Mouse (Mus musculus) gastrocnemius, postnatal 36 days (tissue): ENCODE results near the gene Pik3cd. TPM values are rescaled to one million over a fixed set of nuclear protein-coding genes. Genes with fewer than 3 reads are reported as not detected.
A peak's percentile ranks its signal among the peaks of the same experiment; 100 is the strongest.

ENCODE experiments used
- DNase-seq, 2 experiments: peaks; one replicate each; pipeline ENCODE4 v3.0.0; 2022
- intact Hi-C: fragments of 180-260 bp; cut with DNase I; formaldehyde crosslinking; loops from one replicate; pipeline ENCODE4 v1.15.1; 2025
- total RNA-seq, 2 experiments: library from RNA; stranded (reverse); gene quantifications; 2 replicates each; pipeline ENCODE4 v1.2.3; 2021

Gene Pik3cd
- total RNA-seq, 2 experiments from 2014 or later, result 8.8 to 10.0 TPM

- DNase-seq, result peak; percentile 65 to 75
- intact Hi-C loops, result no loop called here
Measured at GRCm38 (mm10) chr4:149725661-149726350, 23.4 kb upstream of the Pik3cd start.

DNA sequence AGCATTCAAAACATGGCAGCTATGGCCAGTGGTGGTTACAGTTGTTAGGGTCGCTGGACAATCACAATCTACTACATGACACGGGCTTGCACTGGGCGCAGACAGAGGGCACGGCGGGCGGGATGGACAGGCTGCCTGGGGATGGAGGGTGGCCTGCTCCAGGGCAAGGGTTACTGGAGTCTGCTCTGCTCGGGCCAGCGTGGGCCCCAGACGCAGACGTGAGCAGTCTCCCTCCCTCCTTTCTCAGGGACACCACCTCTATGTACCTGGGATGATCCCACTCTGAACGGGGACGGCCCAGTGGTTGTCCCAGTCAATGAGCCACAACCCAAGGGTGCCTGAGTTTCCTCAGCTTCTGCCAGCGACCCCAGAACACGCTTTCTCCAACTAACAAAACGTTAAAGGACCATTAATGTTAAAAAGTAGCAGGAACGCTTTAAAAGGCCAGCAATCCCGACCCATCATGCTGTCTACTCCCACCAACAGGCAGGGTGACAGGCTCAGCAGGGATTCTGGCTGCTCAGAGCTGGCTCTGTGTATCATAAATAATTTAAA, 22.6 kb upstream of the Pik3cd start:
- intact Hi-C loops, result no loop called here
- DNase-seq, result no peak

DNA sequence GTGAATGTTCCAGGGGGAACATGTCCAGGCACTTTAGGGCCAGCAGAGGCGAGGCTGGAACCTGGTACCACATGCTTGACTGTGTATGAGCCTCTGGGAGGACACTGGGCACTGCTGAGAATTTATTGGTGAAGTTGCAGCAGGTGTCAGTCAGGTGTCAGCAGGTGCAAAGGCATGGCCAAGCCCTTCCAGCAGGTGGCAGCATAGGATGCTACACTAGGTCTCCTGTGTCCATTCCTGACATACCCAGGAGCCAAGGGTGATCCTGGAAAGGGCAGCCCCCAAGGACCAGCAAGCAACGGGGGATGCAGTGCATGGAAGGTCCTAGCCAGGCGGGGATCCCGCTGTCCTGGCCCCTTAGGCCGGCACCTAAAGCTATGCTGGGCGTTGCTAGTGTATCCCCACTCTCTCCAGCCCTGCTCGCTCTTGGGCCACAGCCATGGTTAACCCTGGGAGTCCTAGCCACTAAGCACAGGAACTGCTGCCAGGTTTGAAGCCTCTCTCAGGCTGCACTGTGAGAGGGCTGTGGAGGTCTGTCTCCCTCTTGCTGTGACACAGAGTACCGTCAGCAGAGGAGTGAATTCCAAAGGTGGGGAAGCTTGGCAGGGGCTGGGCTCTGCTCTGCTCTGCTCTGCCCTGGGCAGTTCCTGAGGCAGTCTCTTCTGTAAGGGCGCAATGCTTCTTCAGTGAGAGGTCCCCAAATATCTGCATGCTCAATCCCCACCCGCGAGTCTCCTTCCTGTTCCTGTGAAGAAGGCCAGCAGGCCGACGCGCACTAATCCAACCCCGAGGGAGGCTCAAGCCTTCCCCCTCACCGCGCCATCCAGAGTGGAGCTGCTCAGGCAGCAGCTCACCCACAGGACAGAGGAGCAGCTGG, 21.7 kb upstream of the Pik3cd start:
- intact Hi-C loops, result no loop called here

GRCm38 (mm10) chr4:149723021-149723390, 20.6 kb upstream of the Pik3cd start:
- DNase-seq, result no peak
- intact Hi-C loops, result no loop called here

More for the DNA sequence above, 21.7 kb upstream of the Pik3cd start:
- peak in 1 of 2 experiments; percentile 58 for DNase-seq

DNA sequence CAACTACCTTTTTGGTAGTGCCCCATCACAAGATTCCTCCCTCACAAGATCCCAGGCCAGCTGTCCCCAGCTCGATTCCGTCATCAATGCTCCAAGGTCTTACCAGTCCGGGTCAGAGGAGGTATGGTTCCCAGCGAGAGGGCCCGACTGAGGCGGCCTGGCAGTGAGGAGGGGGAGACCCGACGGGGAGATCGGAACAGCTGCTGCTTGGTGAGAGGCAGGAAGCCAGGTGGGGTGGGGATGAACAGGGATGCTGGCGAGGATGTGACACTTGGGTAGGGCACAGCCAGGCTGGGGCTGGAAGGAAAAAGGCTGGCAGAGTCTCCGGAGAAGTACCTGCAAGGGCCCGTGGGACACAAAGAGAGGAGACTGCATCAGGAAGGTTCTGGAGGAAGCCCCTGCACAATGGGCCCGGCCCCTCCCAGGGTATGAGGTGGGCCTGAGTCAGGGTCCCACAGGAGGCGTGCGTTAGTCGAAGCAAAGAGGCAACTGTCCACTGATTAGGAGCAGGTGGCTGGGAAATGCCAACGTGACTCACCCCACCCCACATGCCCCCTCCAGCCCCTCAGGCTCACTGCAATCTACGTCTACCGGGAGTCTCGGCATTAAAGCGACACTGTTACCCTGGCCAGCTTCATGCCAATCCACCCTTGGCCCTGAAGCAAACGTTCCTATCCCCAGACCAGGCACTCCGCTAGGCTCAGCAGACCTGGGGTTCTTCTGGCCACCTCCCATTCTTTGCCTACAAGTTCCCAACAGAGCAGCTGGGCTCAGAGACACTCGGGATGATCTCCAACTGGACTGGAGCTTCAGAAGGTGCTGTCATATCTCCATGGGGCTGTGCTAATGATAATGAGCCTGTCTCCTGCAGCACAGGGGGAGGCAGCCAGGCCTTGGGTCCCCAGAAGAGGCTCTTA, 20.0 kb upstream of the Pik3cd start:
- DNase-seq, result no peak

GRCm38 (mm10) chr4:149721163-149721562, 18.8 kb upstream of the Pik3cd start:
- intact Hi-C loops, result no loop called here
- no peak for DNase-seq

More for the DNA sequence above, 20.0 kb upstream of the Pik3cd start:
- intact Hi-C loops, result no loop called here

DNA sequence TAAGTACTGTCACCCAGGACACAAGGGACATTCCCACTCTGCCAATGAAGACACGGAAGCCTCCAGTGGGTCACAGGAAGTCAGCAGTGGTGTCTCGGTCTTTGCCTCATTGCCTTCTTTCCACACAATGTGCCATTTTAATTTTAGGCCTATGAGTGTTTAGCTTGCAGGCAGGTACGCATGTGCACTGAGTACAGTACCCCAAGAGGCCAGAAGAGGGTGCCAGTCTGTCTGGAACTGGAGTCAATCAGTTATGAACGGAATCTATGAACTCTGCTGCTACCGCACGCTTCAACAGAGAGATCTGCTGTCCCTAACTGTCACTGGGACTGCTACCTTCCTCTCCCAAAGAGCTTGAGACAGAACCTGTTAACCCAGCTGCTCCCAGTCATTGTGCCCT, 17.3 kb upstream of the Pik3cd start:
- no peak for DNase-seq
- intact Hi-C loops, result no loop called here

- no peak for DNase-seq
- intact Hi-C loops, result loop anchor here (5.0 kb wide), 1 partner anchor 157 kb away; no protein-coding TSS in a partner anchor
Measured at GRCm38 (mm10) chr4:149714542-149714941, 12.2 kb upstream of the Pik3cd start.

DNA sequence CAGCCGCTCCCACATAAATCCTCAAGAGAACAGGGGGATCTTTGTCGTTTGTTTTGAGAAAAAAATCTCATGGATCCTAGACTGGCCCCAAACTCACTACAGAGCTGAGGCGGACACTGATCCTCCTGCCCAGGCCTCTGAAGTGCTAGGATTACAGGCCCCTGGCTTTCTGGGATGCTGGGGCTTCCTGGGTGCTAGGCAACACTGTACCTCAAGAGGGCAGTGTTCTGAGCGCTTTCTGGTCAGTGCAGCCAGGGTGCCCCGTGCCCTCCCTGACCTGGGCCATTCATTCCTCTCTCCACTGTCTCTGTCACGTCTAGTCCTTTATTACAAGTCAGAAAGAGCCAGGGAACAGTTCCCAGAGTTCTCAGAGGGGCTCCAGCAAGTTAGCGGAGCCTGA, 9.6 kb upstream of the Pik3cd start:
- intact Hi-C loops, result loop anchor here (1.0 to 5.0 kb wide), 2 partner anchors 62 to 155 kb away; no protein-coding TSS in a partner anchor
- peak in 1 of 2 experiments; percentile 40 for DNase-seq

- no peak for DNase-seq
- intact Hi-C loops, result loop anchor here (5.0 kb wide), 1 partner anchor 154 kb away; no protein-coding TSS in a partner anchor
Measured at GRCm38 (mm10) chr4:149711485-149711884, 9.1 kb upstream of the Pik3cd start.

- DNase-seq, result peak; percentile 46 to 55
- intact Hi-C loops, result loop anchor here (5.0 kb wide), 1 partner anchor 153 kb away; no protein-coding TSS in a partner anchor
Measured at GRCm38 (mm10) chr4:149710510-149710909, 8.1 kb upstream of the Pik3cd start.

DNA sequence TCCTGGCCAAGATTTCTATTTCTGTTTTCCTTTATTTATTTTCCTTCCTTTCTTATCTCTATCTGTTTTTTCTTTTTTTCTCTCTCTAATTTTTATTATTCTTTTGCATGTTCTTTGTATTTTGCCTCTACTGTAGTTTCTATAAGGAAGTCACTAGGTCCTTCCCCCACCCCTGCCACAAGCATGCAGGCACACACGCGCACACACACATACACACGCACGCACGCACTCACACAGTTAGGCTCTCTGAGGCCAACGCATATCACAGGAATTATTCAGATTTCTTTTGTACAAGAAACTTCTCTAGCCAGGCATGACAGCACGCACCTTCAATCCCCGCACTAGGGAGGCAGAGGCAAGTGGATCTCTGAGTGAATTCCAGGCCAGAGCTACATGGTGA, 3.6 kb upstream of the Pik3cd start:
- no peak for DNase-seq
- intact Hi-C loops, result no loop called here

DNA sequence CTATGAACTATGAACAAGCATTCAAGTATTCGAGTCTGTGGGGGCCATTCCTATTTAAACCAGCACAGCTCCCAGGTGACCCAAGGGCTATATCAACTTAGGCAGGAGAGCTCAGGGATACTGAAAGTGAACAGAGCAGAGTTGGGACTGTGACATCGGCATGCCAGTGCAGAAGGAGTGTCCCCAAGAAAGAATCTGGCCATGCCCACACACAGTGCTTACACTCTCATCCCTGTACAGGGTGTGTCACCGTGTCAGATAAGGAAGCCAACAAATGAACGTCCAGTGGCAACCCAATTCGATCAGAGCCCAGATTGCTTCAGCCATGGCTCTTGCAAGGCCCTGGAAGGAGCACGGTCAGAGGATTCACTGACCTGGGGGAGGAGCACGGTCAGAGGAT, 2.9 kb upstream of the Pik3cd start:
- intact Hi-C loops, result no loop called here
- no peak for DNase-seq

GRCm38 (mm10) chr4:149701426-149702209, 753 bp downstream of the Pik3cd start:
- DNase-seq, result peak; percentile 49 to 54
- intact Hi-C loops, result no loop called here

GRCm38 (mm10) chr4:149699953-149700352, 2.4 kb downstream of the Pik3cd start:
- intact Hi-C loops, result no loop called here
- no peak for DNase-seq

DNA sequence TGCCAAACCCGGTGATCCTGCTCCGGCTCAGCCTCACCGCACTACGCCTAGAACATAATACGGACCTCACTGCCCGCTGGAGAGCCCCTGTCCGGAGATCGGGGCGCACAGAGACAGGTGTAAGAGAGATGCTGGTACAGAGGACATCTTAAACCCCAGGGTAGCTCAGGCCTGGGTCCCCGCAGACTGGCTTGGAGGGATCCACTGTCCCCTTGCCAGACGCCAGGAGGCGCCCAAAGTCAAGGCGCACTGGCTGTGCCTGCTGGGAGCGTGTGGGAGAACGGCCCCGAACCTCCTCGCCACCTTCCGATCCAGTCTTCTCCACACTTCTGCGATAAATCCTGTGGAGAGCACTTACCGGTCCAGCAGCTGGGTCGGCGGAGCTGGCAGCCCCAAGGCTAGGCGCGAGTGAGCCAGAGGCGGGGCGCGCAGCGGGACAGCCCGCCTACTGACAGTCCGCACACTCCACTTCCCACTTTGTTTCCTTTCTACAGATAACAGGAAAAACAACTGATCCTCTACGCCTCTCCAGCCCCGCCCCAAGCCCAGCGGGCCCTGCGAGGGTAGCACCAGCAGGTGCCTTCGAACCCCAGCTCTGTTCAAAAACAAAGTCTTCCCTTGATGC, 4.1 kb downstream of the Pik3cd start:
- intact Hi-C loops, result no loop called here
- DNase-seq, result peak; percentile 46 to 63

DNA sequence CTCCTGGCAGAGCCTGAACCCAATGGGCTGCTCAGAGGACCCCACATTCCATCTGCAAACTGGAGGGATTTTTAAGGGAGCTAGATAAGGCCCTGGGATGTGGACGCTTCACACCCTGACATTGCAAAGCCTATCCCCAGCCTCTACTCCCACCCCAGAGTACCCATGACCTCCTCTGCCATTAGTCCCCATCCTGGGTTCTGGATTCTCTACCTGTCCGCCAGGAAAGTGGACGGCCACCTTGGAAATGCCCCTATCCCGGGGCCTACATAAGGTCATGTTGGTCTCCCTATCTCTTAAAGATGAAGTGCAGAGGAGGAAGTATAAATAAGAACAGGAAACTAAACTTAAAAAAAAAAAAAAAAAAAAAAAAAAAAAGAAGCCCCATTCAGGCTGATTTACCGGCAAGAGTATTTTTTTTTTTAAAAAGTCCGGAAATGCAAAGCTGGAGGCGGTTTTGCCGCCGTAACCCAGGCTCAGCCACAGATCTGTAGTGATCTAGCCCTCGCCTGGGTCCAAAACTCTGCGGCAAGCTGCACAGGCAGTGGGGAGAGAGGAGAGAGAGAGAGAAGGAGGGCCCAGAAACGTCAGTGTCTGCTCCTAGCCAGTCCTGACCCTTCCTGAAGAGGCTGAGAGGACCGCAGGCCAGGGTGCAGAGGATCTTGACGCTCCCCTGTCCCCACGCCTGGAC, 4.7 kb downstream of the Pik3cd start:
- no peak for DNase-seq
- intact Hi-C loops, result no loop called here
